Mouse (Mus musculus): ENCODE measurements around the gene Zfp157. TPM values are rescaled to one million over a fixed set of nuclear protein-coding genes. Genes with fewer than 3 reads are reported as not detected.
"Not testable (repeated sequence)": the region's sequence is repeated elsewhere in the genome, so short reads cannot be mapped to it uniquely, and the experiment has no call there.

Gene Zfp157
- 35.5 and 41.9 TPM in 2 replicates for polyA plus RNA-seq (2014; fragmentation: Nextera tagmentation; extraction: Ambion mirVana)

- peaks cover 25% of the 10 kb centered on the region for H3K36me3 ChIP-seq (ENCODE audit: insufficient read depth)
- no peak for TF ChIP-seq CTCF (IDR thresholded peaks at IDR 0.05; ENCODE audit: low read depth)
- ATAC-seq (ENCODE audit: insufficient read depth), result peak; percentile 100
Measured at GRCm38 (mm10) chr5:138441286-138442194, at the start of gene Zfp157. TSS of gene Zfp157 (plus strand) at chr5:138441468.

GRCm38 (mm10) chr5:138397795-138398337 lies 43.4 kb upstream of the Zfp157 start:
- ATAC-seq (ENCODE audit: insufficient read depth) (no peak), DNase-seq (no peak)
- no peaks in the 10 kb centered on the region for H3K4me1 ChIP-seq (ENCODE audit: insufficient read depth)
- H3K9me3 ChIP-seq (ENCODE audit: low read depth, low read length), result no peaks in the 10 kb centered on the region
- H3K36me3 ChIP-seq (ENCODE audit: insufficient read depth), result no peaks in the 10 kb centered on the region
- no peak overlapping the region for H3K9ac ChIP-seq
- 68% methylated on average over 2 of the region's 2 CpGs for WGBS
- no peak for TF ChIP-seq CTCF (IDR thresholded peaks at IDR 0.05; ENCODE audit: low read depth)
- H3K4me2 ChIP-seq, result no peak overlapping the region
- no peak overlapping the region for H3K27ac ChIP-seq (ENCODE audit: low read depth)
- no peak overlapping the region for H3K4me3 ChIP-seq (ENCODE audit: low read depth, low read length)
- no peaks in the 10 kb centered on the region for H3K27me3 ChIP-seq (ENCODE audit: insufficient read depth, low read length)

More at GRCm38 (mm10) chr5:138441286-138442194, at the start of gene Zfp157:
- Histone ChIP-seq H3K9ac (peak within 1 kb of the TSS; percentile 97), H3K27me3 (ENCODE audit: insufficient read depth, low read length) (no peaks in the 10 kb centered on the region), H3K4me3 (ENCODE audit: low read depth, low read length) (peak within 1 kb of the TSS; percentile 75), H3K4me2 (peak within 1 kb of the TSS; percentile 71), H3K27ac (ENCODE audit: low read depth) (peak within 1 kb of the TSS; percentile 86; the same call in 1 of the 2 replicates), H3K4me1 (ENCODE audit: insufficient read depth) (peaks cover 8% of the 10 kb centered on the region), H3K9me3 (ENCODE audit: low read depth, low read length) (no peaks in the 10 kb centered on the region)
- peak; percentile 97 for DNase-seq
- under 1% methylated on average over 49 of the region's 49 CpGs for WGBS

GRCm38 (mm10) chr5:138400431-138400830 lies 40.8 kb upstream of the Zfp157 start:
- not testable (repeated sequence) for H3K4me2 ChIP-seq; H3K4me1 ChIP-seq (ENCODE audit: insufficient read depth); DNase-seq; H3K9me3 ChIP-seq (ENCODE audit: low read depth, low read length); H3K36me3 ChIP-seq (ENCODE audit: insufficient read depth); ATAC-seq (ENCODE audit: insufficient read depth); H3K27ac ChIP-seq (ENCODE audit: low read depth); H3K27me3 ChIP-seq (ENCODE audit: insufficient read depth, low read length); H3K9ac ChIP-seq; H3K4me3 ChIP-seq (ENCODE audit: low read depth, low read length)

GRCm38 (mm10) chr5:138458371-138458770 lies 17.1 kb downstream of the Zfp157 start:
- no peak for TF ChIP-seq CTCF (IDR thresholded peaks at IDR 0.05; ENCODE audit: low read depth)
- Histone ChIP-seq H3K4me1 (ENCODE audit: insufficient read depth) (no peaks in the 10 kb centered on the region), H3K4me3 (ENCODE audit: low read depth, low read length) (no peak overlapping the region), H3K27ac (ENCODE audit: low read depth) (no peak overlapping the region), H3K9ac (no peak overlapping the region), H3K9me3 (ENCODE audit: low read depth, low read length) (peaks cover 36% of the 10 kb centered on the region), H3K4me2 (no peak overlapping the region), H3K27me3 (ENCODE audit: insufficient read depth, low read length) (no peaks in the 10 kb centered on the region), H3K36me3 (ENCODE audit: insufficient read depth) (peaks cover 71% of the 10 kb centered on the region)
- DNase-seq (no peak), ATAC-seq (ENCODE audit: insufficient read depth) (no peak)
- 93% methylated on average over 4 of the region's 4 CpGs for WGBS

GRCm38 (mm10) chr5:138459107-138459506 lies 17.8 kb downstream of the Zfp157 start:
- ATAC-seq (ENCODE audit: insufficient read depth) (no peak), DNase-seq (peak; percentile 57)
- no peak overlapping the region for H3K4me2 ChIP-seq
- no peak for TF ChIP-seq CTCF (IDR thresholded peaks at IDR 0.05; ENCODE audit: low read depth)
- no peak overlapping the region for H3K27ac ChIP-seq (ENCODE audit: low read depth)
- WGBS, result 92% methylated on average over 1 of the region's 1 CpGs
- peaks cover 36% of the 10 kb centered on the region for H3K9me3 ChIP-seq (ENCODE audit: low read depth, low read length)
- H3K4me3 ChIP-seq (ENCODE audit: low read depth, low read length), result no peak overlapping the region
- no peaks in the 10 kb centered on the region for H3K4me1 ChIP-seq (ENCODE audit: insufficient read depth)
- peaks cover 65% of the 10 kb centered on the region for H3K36me3 ChIP-seq (ENCODE audit: insufficient read depth)
- H3K9ac ChIP-seq, result no peak overlapping the region
- H3K27me3 ChIP-seq (ENCODE audit: insufficient read depth, low read length), result no peaks in the 10 kb centered on the region

- H3K9ac ChIP-seq, result no peak overlapping the region
- DNase-seq (peak; percentile 84), ATAC-seq (ENCODE audit: insufficient read depth) (no peak)
- H3K27me3 ChIP-seq (ENCODE audit: insufficient read depth, low read length), result no peaks in the 10 kb centered on the region
- no peaks in the 10 kb centered on the region for H3K36me3 ChIP-seq (ENCODE audit: insufficient read depth)
- 24% methylated on average over 6 of the region's 6 CpGs for WGBS
- no peak overlapping the region for H3K4me2 ChIP-seq
- H3K4me3 ChIP-seq (ENCODE audit: low read depth, low read length), result no peak overlapping the region
- TF ChIP-seq CTCF (IDR thresholded peaks at IDR 0.05; ENCODE audit: low read depth), result peak; percentile 86
- H3K27ac ChIP-seq (ENCODE audit: low read depth), result no peak overlapping the region
- H3K4me1 ChIP-seq (ENCODE audit: insufficient read depth), result no peaks in the 10 kb centered on the region
- H3K9me3 ChIP-seq (ENCODE audit: low read depth, low read length), result no peaks in the 10 kb centered on the region
Measured at GRCm38 (mm10) chr5:138473601-138474000, 32.3 kb downstream of the Zfp157 start.

- not testable (repeated sequence) for ATAC-seq (ENCODE audit: insufficient read depth); H3K4me1 ChIP-seq (ENCODE audit: insufficient read depth); H3K9me3 ChIP-seq (ENCODE audit: low read depth, low read length); DNase-seq; H3K4me2 ChIP-seq; H3K9ac ChIP-seq; H3K27ac ChIP-seq (ENCODE audit: low read depth); H3K36me3 ChIP-seq (ENCODE audit: insufficient read depth); H3K27me3 ChIP-seq (ENCODE audit: insufficient read depth, low read length); H3K4me3 ChIP-seq (ENCODE audit: low read depth, low read length)
- WGBS, result 94% methylated on average over 12 of the region's 12 CpGs
Measured at GRCm38 (mm10) chr5:138504548-138504947, 63.3 kb downstream of the Zfp157 start.

Other genes with a start within 250 kb of the Zfp157 start
- 7.3 and 7.9 TPM in 2 replicates for gene Mblac1, start 247.2 kb upstream of the Zfp157 start, polyA plus RNA-seq (2014; fragmentation: Nextera tagmentation; extraction: Ambion mirVana)
- not detected in 2 replicates for gene Nxpe5, start 215.6 kb upstream of the Zfp157 start, polyA plus RNA-seq (2014; fragmentation: Nextera tagmentation; extraction: Ambion mirVana)
- gene Lamtor4, start 186.0 kb upstream of the Zfp157 start, polyA plus RNA-seq (2014; fragmentation: Nextera tagmentation; extraction: Ambion mirVana), result 44.2 and 46.0 TPM in 2 replicates
- 5.5 and 6.6 TPM in 2 replicates for gene BC037034, start 177.4 kb upstream of the Zfp157 start, polyA plus RNA-seq (2014; fragmentation: Nextera tagmentation; extraction: Ambion mirVana)
- gene Gal3st4, start 168.6 kb upstream of the Zfp157 start, polyA plus RNA-seq (2014; fragmentation: Nextera tagmentation; extraction: Ambion mirVana), result 0.78 and 1.6 TPM in 2 replicates
- 0.12 TPM in 1 of 2 replicates, not detected in the other for gene Gm43720, start 161.5 kb upstream of the Zfp157 start, polyA plus RNA-seq (2014; fragmentation: Nextera tagmentation; extraction: Ambion mirVana)
- gene Gpc2, start 161.5 kb upstream of the Zfp157 start, polyA plus RNA-seq (2014; fragmentation: Nextera tagmentation; extraction: Ambion mirVana), result 4.3 and 4.7 TPM in 2 replicates
- 4.3 and 6.3 TPM in 2 replicates for gene Stag3, start 161.2 kb upstream of the Zfp157 start, polyA plus RNA-seq (2014; fragmentation: Nextera tagmentation; extraction: Ambion mirVana)
- 0.17 TPM in 1 of 2 replicates, not detected in the other for gene Pvrig, start 99.5 kb upstream of the Zfp157 start, polyA plus RNA-seq (2014; fragmentation: Nextera tagmentation; extraction: Ambion mirVana)
- not detected in 2 replicates for gene 1700123K08Rik, start 123.2 kb downstream of the Zfp157 start, polyA plus RNA-seq (2014; fragmentation: Nextera tagmentation; extraction: Ambion mirVana)
- gene Zfp68, start 178.3 kb downstream of the Zfp157 start, polyA plus RNA-seq (2014; fragmentation: Nextera tagmentation; extraction: Ambion mirVana), result 78.6 and 85.0 TPM in 2 replicates
- gene A430033K04Rik, start 181.4 kb downstream of the Zfp157 start, polyA plus RNA-seq (2014; fragmentation: Nextera tagmentation; extraction: Ambion mirVana), result 12.8 and 14.0 TPM in 2 replicates

Measured in lung, embryonic 14.5 days (tissue).